Mouse (Mus musculus) CH12F3 (cell line): ENCODE results near the gene Kcnc3.

Source experiments
- in situ Hi-C: fragments of 300-500 bp; cut with MboI; formaldehyde crosslinking; loops from 2 replicates; pipeline ENCODE4 v1.14.3; 2020; ENCODE audit warnings: low sequenced_read_pairs

The Kcnc3 gene

DNA sequence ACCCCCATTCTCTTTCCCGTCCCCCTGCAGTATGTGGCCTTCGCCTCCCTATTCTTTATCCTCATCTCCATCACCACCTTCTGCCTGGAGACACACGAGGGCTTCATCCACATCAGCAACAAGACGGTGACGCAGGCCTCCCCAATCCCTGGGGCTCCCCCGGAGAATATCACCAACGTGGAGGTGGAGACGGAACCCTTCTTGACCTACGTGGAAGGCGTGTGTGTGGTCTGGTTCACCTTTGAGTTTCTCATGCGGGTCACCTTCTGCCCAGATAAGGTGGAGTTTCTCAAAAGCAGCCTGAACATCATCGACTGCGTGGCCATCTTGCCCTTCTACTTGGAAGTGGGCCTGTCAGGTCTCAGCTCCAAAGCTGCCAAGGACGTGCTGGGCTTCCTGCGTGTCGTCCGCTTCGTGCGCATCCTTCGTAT, 4.7 kb downstream of the Kcnc3 start:
- in situ Hi-C loops = no loop called here

DNA sequence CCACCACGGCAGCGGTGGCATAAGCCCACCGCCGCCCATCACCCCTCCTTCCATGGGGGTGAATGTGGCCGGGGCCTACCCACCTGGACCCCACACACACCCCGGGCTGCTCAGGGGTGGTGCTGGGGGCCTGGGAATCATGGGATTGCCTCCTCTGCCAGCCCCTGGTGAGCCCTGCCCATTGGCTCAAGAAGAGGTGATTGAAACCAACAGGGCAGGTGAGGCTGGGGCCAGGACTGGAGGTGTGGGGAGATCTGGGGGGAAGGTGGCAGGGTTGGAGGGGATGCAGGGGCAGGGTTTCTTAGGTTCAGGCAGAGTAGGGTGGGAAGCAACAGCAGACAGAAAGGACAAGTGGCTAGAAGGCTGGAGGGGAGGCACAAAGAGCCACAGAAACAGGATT, 5.6 kb downstream of the Kcnc3 start:
- in situ Hi-C loops = no loop called here

DNA sequence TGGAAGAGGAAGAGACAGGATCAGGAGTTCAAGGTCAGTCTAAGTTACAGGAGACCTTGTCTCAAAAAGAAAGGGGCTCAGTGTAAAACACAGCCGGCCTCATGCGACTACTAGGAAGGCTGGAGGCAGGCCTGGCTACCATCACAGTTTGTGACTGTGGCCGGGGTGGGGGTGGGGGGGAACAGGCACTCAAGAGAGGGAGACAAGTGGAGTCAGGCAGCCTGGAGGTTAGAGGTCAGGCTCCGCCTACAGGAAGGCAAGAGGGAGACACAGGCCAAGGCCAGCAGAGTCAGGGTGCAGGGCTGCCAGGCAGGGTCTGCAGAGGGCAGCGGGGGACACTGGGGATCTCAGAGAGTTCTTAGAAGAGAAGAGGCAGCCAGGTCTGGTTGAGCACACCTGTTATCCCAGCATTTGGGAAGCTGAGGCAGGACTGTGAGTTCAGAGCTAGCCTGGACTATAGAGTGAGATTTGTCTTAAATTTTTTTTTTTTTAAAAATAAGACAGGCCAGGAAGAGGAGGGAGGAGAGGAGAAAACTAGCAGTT, 6.6 kb downstream of the Kcnc3 start:
- in situ Hi-C loops = no loop called here

DNA sequence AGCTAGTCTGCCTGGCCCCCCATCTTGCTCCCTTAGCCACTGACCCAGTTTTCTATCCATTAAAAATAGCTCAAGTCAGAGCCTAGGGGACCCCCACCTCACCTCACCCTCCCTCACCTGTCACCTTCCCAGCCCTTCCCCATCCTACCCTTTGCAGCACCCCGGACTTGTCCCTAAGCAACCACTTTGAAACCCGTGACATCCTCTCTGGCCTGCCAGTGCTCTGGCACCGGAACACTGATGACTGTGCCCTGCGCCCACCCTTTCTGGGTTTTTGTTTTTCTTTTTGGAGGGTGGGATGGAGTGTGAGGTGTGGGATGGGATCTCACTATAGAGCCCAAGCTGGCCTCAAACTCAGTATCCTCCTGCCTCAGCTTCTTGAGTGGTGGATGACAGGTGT, 7.2 kb downstream of the Kcnc3 start:
- in situ Hi-C loops = no loop called here

DNA sequence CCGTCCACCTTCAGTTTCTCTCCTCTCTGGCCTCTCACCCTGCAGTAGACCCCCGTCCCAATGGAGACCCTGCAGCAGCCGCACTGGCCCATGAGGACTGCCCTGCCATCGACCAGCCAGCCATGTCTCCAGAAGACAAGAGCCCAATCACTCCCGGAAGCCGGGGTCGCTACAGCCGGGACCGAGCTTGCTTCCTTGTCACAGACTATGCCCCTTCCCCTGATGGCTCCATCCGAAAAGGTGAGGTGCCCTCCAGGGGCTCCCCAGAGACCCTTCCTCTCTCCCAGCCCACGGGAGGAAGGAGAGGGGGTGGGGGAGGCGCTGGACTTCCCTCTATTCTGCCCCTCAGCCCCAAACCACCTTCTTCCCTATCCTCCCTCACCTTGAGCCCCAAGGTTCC, 7.9 kb downstream of the Kcnc3 start:
- in situ Hi-C loops = no loop called here

DNA sequence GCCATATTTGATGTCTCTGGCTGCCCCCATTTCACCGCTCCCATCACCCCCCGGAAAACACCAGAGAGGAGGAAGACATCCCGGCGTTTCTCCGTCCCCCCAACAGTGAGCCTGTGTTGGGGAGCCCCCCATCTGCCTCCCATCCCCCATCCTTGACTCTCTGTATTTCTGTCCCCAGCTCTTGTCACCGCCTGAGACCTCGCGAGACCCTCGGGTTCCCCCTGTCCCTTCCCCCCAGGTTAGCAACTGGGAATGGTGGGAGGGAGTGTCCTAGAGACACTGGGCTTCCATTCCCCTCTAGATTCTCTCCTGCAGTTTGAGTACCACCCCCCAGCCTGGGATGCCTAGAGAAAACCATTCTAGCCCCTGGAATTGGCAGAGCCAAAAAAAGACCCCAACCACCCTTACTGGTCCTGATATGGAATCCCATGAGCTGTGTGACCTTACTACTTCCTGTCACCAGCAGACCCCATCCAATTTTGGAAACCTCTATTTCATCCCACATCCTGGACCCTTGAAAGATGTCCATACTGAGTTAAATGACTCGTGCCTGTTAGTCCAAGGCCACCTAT, 10.3 kb downstream of the Kcnc3 start:
- in situ Hi-C loops = no loop called here

DNA sequence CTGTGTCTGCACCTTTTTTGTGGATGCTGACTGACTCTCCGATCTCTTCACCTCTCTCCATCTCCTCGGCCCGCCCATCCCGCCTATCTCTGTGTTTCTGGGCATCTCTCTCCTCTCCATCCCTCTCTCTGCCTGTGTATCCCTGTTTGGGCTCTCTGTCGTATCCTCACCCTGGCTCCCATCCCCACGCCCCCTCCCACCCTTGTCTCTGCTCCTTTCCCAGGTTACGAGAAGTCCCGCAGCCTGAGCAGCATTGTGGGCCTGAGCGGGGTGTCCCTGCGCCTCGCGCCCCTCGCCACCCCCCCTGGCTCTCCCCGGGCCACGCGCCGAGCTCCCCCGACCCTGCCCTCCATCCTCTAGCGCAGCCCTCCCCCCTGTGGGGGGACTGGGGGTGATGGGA, 11.2 kb downstream of the Kcnc3 start:
- in situ Hi-C loops = no loop called here

DNA sequence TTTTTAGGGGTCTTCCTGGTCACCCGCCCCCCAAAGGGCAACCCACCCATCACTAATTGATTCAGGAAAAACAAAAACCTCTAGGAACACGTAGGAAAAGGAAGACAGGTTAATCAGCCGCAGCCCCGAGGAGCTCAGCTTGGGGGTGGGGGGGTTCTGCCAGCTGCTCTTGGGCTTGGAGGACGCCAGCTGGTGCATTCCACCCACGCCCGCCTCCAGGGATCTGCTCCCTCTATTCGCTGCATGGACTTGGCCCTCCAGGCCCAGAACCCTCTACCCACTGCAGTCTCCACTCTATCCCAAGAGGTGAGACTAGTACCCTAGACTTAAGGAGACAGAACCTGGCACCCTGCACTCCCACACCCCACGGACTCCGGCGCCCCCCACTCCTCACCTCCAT, 12.0 kb downstream of the Kcnc3 start:
- in situ Hi-C loops = no loop called here

DNA sequence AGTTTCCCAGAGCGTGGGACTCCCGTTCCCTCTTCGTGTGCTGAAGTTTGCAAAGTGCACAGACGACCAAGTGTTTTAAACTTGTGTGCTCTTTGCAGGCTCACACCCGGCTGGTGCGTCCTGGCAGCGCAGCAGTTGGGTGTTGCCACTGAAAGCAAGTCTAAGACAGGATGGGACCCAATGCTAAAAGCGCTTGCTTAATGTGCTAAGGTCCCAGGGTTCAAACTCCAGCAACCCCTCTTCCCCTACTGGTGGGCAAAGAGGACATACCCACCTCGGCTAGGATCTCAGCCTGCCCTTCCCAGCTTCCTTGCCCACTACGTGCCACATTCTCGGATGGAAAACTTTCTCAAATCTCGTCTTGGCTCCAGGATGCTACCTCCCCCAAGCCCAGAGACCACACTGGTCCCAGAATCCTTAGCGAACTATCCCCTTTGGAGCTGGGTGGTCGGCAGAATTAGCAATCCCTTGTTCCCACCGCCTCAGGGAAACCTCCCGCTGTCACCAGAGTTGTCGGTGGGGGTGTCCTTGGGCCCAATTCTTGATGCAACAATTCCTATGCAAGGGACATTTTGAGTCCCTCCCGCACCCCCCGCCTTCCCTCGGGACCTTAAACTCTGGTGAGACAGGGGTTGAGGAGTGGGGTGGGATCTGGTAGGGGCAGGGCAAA, 12.9 kb downstream of the Kcnc3 start:
- in situ Hi-C loops = no loop called here

DNA sequence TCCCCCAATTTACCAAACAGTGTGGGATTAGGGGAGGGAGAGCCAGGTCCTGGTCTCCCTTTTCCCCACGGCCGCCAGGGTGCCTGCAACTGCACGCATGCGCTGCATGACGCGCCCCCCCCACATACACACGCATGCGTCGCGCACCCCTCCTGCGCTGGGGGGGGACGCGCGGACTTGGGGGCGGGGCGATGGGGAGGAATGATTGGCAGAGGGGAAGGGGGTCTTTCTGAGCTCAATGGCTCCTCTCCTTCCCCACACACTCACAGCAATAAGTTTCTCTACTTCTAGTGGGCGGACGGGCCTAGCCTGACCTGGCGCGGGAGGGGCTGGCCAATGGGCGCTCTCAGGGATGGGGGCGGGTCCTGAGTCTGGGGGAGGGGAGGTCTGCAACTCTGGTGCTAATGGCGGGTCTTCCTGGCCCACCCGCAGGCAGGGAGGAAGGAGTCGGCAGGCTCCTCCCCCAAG, 13.7 kb downstream of the Kcnc3 start:
- in situ Hi-C loops = no loop called here

DNA sequence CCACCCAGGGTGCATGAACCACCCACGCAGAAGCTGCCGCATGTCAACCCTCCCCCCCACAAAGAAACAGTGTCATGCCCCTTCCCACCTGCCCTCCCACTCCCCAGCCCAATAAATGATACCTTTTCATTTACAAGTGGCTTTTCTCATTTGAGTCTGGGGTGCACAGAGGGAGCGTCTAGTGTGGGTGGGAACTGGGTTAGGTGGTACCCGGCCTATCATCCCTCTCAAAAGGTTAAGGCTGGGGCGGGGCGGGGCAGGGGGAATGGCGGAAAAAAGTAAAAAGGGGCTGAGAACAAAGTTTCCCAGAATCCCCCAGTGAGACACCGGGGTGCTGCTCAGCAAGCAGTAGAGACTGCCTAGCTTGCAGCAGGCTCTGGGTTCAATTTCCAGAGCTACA, 14.2 kb downstream of the Kcnc3 start:
- in situ Hi-C loops = no loop called here

DNA sequence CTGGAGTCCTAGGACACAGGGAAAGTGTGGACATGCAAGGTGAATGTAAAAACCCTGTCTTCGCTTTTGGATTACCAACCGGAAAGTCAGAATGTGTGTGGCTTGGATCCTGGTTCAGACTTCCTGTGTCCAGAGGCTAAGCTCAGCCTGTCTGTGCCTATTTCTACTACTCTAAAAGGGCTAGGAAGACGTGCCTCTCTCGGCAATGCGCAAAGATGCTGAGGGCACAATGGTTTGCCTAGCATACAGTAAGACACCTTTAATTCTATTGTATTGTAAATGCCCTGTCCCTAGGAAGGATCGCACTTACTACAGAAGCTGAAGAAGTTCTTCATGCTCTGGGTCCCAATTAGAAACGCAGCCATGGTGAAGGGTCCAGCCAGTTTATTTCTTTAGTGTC, 15.0 kb downstream of the Kcnc3 start:
- in situ Hi-C loops = no loop called here

DNA sequence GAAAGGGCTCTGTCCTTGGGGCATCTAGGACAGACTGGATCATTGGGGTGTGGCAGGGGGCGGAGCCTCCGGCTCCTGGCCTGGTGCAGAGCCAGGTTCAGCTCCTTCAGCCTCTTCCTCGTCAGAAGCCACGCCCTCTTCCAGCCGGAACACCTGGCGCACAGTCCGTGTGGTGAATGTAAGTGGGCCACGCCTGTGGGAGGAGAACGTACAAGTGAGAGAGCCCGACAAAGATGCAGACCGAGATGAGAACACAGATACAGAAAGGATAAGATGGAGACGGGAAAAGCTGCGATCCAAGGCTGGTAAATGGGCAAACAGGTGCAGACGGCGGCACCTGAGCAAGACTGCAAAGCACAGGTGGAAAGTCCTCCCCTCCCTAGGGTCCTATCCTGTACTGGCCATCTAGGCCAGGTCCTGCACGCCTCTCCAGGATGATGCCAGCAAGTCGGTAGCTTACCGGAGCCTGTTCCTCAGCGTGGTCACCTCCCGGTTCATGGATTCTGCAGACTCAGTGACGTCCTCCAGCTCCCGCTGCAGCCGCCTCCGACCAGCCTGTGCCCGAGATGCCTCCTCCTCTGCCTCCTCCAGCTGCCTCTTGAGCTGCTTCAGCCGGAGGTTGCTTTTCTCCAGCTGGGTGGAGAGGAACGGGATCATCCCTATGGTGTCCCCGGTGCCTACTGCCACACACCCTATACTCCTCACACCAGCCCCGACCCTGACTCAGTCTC, 15.9 kb downstream of the Kcnc3 start:
- in situ Hi-C loops = no loop called here

DNA sequence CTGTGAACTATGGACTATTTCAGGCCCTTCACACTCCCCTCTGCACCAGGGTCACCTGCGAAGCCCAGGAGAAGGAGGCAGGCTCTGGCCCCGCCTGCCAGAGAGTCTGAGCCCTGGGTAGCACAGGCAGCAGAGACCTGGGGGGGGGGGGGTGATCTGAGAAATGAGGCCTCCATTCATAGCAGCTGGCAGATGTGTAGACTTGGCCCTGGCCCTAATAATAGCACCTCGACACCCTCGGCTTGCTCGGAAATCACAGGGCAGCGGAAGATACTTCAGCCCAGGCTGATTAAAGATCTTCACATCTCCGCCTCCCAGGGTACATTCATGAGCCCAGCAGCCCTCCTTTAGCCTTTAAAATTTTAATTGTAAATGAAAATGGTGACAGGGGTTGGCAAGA, 21.7 kb downstream of the Kcnc3 start:
- in situ Hi-C loops = no loop called here

DNA sequence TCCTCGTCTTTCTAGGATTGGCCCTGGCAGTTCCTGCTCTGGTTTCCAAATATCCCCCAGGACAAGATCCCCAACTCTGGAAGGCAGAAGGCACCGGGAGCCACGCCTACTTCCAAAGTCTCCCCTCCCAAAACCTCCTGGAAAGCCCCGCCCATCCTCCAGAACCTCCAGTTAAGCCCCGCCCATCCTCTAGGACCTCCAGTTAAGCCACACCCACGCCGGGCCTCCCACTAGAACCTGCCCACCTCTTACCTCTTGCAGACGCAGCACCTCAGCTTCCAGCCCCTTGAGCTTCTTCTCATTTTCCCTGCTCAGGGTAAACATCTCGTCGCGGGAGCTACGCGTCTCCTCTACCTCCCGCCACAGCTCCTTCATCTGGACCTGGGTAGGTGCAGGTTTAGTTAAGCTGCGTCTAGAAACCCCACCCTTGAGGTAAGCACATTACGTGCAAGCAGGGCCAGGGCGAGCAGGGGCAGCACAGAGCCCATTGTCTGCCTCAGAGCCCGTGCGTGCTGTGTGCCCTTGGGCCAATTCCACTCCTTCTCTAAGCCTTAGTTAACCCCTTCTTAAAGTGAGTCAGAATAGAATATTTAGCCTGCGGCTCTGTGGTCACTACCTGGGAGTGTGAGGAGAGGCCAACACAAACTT, 23.7 kb downstream of the Kcnc3 start:
- in situ Hi-C loops = no loop called here

DNA sequence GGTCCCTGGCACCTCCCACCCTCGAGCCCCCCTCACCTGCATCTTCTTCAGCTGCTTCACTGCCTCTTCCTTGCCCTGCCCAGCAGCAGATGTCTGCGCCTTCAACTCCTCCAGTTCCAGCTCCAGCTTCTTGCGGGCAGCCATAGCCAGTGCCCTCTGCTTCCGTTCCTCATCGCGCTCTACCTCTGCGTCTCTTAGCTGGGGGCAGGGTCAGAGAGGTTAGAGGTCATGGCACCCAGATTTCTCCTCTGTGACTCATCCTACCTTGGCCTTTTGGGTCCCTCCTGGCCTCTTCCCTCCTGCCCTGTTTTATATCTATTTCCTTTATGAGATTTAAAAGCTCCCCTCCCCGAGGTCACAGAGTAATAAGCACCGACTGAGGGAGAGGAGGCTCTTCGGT, 24.8 kb downstream of the Kcnc3 start:
- in situ Hi-C loops = no loop called here

DNA sequence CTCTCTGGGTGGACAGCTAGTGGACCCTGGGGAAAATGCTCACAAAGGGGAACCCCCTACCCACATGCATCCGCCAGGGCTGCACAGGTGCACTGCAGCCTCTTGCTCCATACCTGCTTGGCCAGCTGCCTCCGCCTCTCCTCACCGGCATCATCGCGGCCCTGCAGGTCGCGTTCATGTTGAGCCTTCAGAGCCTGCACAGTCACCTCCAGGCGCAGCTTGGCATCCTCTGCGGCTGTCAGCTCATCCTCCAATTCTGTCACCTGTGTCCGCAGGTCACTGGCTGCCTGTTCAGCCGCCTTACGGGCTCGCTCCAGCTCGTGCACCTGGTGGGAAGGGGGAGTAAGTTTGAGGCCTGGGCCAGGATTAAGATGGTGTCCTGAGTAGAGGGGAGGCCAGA, 25.5 kb downstream of the Kcnc3 start:
- in situ Hi-C loops = no loop called here

DNA sequence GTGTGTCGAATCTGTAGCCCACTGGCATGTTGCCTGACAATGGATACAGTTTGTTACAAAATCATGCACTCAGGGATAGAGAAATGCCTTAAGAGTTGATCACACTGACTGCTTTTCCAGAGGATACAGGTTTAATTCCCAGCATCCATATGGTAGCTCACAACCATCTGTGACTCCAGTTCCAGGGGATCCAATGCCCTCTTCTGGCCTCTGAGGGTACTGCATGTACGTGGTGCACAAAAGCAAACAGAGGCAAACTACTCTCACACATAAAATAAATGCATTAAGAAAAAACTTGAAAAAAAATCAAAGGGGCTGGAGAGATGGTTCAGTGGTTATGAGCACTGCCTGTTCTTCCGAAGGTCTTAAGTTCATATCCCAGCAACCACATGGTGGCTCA, 26.6 kb downstream of the Kcnc3 start:
- in situ Hi-C loops = no loop called here

DNA sequence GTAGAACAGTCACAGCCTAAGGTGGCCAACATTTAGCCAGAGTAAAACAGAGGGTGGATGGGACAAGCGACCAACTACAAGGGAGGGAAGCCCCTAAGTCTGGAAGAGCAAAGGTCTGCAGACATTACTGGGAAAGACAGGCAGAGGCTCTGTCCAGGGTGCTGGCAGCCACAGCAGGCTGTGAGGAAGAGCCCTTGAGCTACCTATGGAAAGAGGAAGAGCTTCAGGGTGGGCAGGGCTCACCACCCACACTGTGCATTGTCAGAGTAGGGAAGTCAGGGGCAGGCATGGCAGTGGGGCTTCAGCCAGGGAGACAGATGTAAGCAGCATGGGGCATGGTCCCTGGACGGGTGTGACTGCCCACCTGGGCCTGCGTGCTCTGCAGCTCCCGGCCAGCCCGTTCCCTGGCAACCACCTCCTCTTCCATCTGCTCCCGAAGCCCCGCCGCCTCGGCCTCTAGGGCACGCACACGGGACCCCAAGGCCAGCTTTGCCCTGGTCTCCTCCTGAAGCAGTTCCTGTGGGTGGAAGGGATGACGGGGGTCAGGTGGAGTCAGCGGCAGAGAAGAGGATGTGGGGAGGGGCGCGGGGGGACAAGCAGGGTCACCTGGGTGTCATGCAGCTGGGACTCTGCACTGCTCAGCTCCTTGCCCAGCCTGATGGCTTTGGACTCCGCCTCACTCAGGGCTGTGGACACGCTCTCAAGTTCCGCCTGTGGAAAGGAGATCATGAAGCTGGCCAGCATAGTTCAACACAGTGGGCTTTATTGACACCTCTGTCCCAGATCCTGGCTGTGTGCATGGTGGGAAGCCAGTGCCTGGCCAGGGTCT, 33.5 kb downstream of the Kcnc3 start:
- in situ Hi-C loops = no loop called here

DNA sequence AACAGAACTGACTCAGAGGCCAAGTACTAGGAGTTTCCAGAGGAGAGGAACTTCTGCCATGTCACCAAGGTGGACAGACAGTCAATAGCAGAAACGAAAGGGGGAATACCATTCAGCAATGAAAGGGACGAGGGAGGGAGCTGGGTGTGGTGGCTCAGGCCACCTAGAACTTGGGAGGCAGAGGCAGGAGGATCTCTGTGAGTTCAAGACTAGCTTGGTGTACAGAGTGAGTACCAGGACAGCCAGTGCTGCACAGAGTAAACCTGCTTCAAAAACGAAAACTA, 34.0 kb downstream of the Kcnc3 start:
- in situ Hi-C loops = no loop called here

DNA sequence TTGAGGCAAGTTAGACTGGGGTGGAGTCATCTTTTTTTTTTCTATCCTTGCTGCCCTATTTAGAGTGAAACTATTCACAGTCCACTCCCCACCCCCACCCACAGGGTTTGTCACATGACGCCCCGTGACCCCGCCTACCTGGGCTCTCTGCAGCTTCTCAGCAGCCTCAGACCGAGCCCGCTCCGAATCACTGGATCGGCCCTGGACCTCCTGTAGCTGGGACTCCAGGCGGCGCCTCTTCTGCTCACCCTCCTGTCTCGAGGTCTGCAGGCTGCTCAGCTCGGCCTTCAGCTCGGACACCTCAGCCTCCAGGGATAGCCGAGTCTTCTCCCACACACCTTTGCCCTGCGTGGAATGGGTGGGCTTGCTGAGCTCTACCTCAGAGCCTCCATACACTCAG, 34.4 kb downstream of the Kcnc3 start:
- in situ Hi-C loops = loop anchor here (25.0 kb wide), 1 partner anchor 113 kb away; the partner anchor contains the start of gene Mybpc2
